Mouse (Mus musculus): ENCODE results near the gene Ppp1r27. TPM values are rescaled to one million over a fixed set of nuclear protein-coding genes. Genes with fewer than 3 reads are reported as not detected.
A peak's percentile ranks its signal among the peaks of the same experiment; 100 is the strongest.

The Ppp1r27 gene
- polyA plus RNA-seq, 1 experiment from 2014 or later: 0.47 TPM

GRCm38 (mm10) chr11:120547469-120547868 lies 3.5 kb downstream of the Ppp1r27 start:
- peaks cover 22% of the 10 kb centered on the region for H3K36me3 ChIP-seq (ENCODE audit: control insufficient read depth, insufficient read depth, low read length)
- no peaks in the 10 kb centered on the region for H3K9me3 ChIP-seq (ENCODE audit: control insufficient read depth, low read length)
- peaks cover 15% of the 10 kb centered on the region for H3K4me1 ChIP-seq (ENCODE audit: control insufficient read depth, insufficient read depth, low read length)
- no peaks in the 10 kb centered on the region for H3K27me3 ChIP-seq (ENCODE audit: control insufficient read depth, insufficient read depth, low read length)
- whole genome bisulfite sequencing: 72% methylated on average over 2 of the region's 2 CpGs
- H3K4me2 ChIP-seq (ENCODE audit: low read depth, severe bottlenecking): no peak overlapping the region
- no peak overlapping the region for H3K9ac ChIP-seq (ENCODE audit: low read length)
- H3K27ac ChIP-seq (replicated peaks; ENCODE audit: low read depth, low read length): no peak overlapping the region
- DNase-seq (ENCODE audit: low spot score): no peak
- H3K4me3 ChIP-seq (ENCODE audit: low read depth, low read length): no peak overlapping the region
- no peak for ATAC-seq (ENCODE audit: insufficient number of reproducible peaks, low FRiP score, low TSS enrichment, low read depth)

GRCm38 (mm10) chr11:120545964-120546363 lies 5.0 kb downstream of the Ppp1r27 start:
- WGBS: 96% methylated on average over 3 of the region's 3 CpGs
- Histone ChIP-seq H3K4me1 (ENCODE audit: control insufficient read depth, insufficient read depth, low read length) (peaks cover 15% of the 10 kb centered on the region), H3K27ac (replicated peaks; ENCODE audit: low read depth, low read length) (no peak overlapping the region), H3K4me3 (ENCODE audit: low read depth, low read length) (no peak overlapping the region), H3K4me2 (ENCODE audit: low read depth, severe bottlenecking) (no peak overlapping the region), H3K27me3 (ENCODE audit: control insufficient read depth, insufficient read depth, low read length) (no peaks in the 10 kb centered on the region), H3K36me3 (ENCODE audit: control insufficient read depth, insufficient read depth, low read length) (peaks cover 22% of the 10 kb centered on the region), H3K9ac (ENCODE audit: low read length) (no peak overlapping the region), H3K9me3 (ENCODE audit: control insufficient read depth, low read length) (no peaks in the 10 kb centered on the region)
- ATAC-seq (ENCODE audit: insufficient number of reproducible peaks, low FRiP score, low TSS enrichment, low read depth) (no peak), DNase-seq (ENCODE audit: low spot score) (no peak)

GRCm38 (mm10) chr11:120542376-120542775 lies 8.6 kb downstream of the Ppp1r27 start:
- Histone ChIP-seq H3K4me2 (ENCODE audit: low read depth, severe bottlenecking) (no peak overlapping the region), H3K4me1 (ENCODE audit: control insufficient read depth, insufficient read depth, low read length) (peaks cover 12% of the 10 kb centered on the region), H3K9me3 (ENCODE audit: control insufficient read depth, low read length) (no peaks in the 10 kb centered on the region), H3K9ac (ENCODE audit: low read length) (no peak overlapping the region), H3K27me3 (ENCODE audit: control insufficient read depth, insufficient read depth, low read length) (no peaks in the 10 kb centered on the region), H3K36me3 (ENCODE audit: control insufficient read depth, insufficient read depth, low read length) (peaks cover 22% of the 10 kb centered on the region), H3K27ac (replicated peaks; ENCODE audit: low read depth, low read length) (no peak overlapping the region), H3K4me3 (ENCODE audit: low read depth, low read length) (no peak overlapping the region)
- ATAC-seq (ENCODE audit: insufficient number of reproducible peaks, low FRiP score, low TSS enrichment, low read depth) (no peak), DNase-seq (ENCODE audit: low spot score) (no peak)
- 88% methylated on average over 6 of the region's 6 CpGs for WGBS

- no peak overlapping the region for H3K9ac ChIP-seq (ENCODE audit: low read length)
- no peak overlapping the region for H3K27ac ChIP-seq (replicated peaks; ENCODE audit: low read depth, low read length)
- H3K4me1 ChIP-seq (ENCODE audit: control insufficient read depth, insufficient read depth, low read length): peaks cover 12% of the 10 kb centered on the region
- peak; percentile 37 for DNase-seq (ENCODE audit: low spot score)
- H3K27me3 ChIP-seq (ENCODE audit: control insufficient read depth, insufficient read depth, low read length): no peaks in the 10 kb centered on the region
- no peak for ATAC-seq (ENCODE audit: insufficient number of reproducible peaks, low FRiP score, low TSS enrichment, low read depth)
- no peak overlapping the region for H3K4me2 ChIP-seq (ENCODE audit: low read depth, severe bottlenecking)
- peaks cover 22% of the 10 kb centered on the region for H3K36me3 ChIP-seq (ENCODE audit: control insufficient read depth, insufficient read depth, low read length)
- H3K4me3 ChIP-seq (ENCODE audit: low read depth, low read length): no peak overlapping the region
- H3K9me3 ChIP-seq (ENCODE audit: control insufficient read depth, low read length): no peaks in the 10 kb centered on the region
- 32% methylated on average over 4 of the region's 4 CpGs for WGBS
Observed at GRCm38 (mm10) chr11:120541907-120542306, 9.0 kb downstream of the Ppp1r27 start.

- Histone ChIP-seq H3K36me3 (ENCODE audit: control insufficient read depth, insufficient read depth, low read length) (peaks cover 16% of the 10 kb centered on the region), H3K9me3 (ENCODE audit: control insufficient read depth, low read length) (no peaks in the 10 kb centered on the region), H3K27ac (replicated peaks; ENCODE audit: low read depth, low read length) (peak overlapping the region; percentile 47; the same call in 1 of the 2 replicates), H3K27me3 (ENCODE audit: control insufficient read depth, insufficient read depth, low read length) (0 out of 2 replicates have a peak, but pooled peaks cover 4% of the 10 kb centered on the region), H3K4me1 (ENCODE audit: control insufficient read depth, insufficient read depth, low read length) (peaks cover 12% of the 10 kb centered on the region), H3K4me3 (ENCODE audit: low read depth, low read length) (no peak overlapping the region), H3K9ac (ENCODE audit: low read length) (peak overlapping the region; percentile 47), H3K4me2 (ENCODE audit: low read depth, severe bottlenecking) (peak overlapping the region; percentile 22; the same call in 1 of the 2 replicates)
- DNase-seq (ENCODE audit: low spot score) (peak; percentile 53), ATAC-seq (ENCODE audit: insufficient number of reproducible peaks, low FRiP score, low TSS enrichment, low read depth) (0 out of 2 replicates have a peak, but pooled peaks have one; percentile 44)
- 29% methylated on average over 10 of the region's 10 CpGs for WGBS
Observed at GRCm38 (mm10) chr11:120539285-120540014, 11.5 kb downstream of the Ppp1r27 start.

- DNase-seq (ENCODE audit: low spot score) (no peak), ATAC-seq (ENCODE audit: insufficient number of reproducible peaks, low FRiP score, low TSS enrichment, low read depth) (no peak)
- no peak overlapping the region for H3K27ac ChIP-seq (replicated peaks; ENCODE audit: low read depth, low read length)
- no peak overlapping the region for H3K9ac ChIP-seq (ENCODE audit: low read length)
- H3K27me3 ChIP-seq (ENCODE audit: control insufficient read depth, insufficient read depth, low read length): peaks cover 7% of the 10 kb centered on the region; the same call in 1 of the 2 replicates
- no peak overlapping the region for H3K4me3 ChIP-seq (ENCODE audit: low read depth, low read length)
- H3K36me3 ChIP-seq (ENCODE audit: control insufficient read depth, insufficient read depth, low read length): peaks cover 12% of the 10 kb centered on the region
- WGBS: 65% methylated on average over 8 of the region's 8 CpGs
- no peaks in the 10 kb centered on the region for H3K9me3 ChIP-seq (ENCODE audit: control insufficient read depth, low read length)
- H3K4me1 ChIP-seq (ENCODE audit: control insufficient read depth, insufficient read depth, low read length): peaks cover 12% of the 10 kb centered on the region
- H3K4me2 ChIP-seq (ENCODE audit: low read depth, severe bottlenecking): no peak overlapping the region; the same call in 1 of the 2 replicates
Observed at GRCm38 (mm10) chr11:120538955-120539284, 12.0 kb downstream of the Ppp1r27 start.

- Histone ChIP-seq H3K36me3 (ENCODE audit: control insufficient read depth, insufficient read depth, low read length) (peaks cover 8% of the 10 kb centered on the region), H3K27ac (replicated peaks; ENCODE audit: low read depth, low read length) (no peak overlapping the region), H3K9me3 (ENCODE audit: control insufficient read depth, low read length) (no peaks in the 10 kb centered on the region), H3K4me3 (ENCODE audit: low read depth, low read length) (no peak overlapping the region), H3K4me1 (ENCODE audit: control insufficient read depth, insufficient read depth, low read length) (peaks cover 12% of the 10 kb centered on the region), H3K4me2 (ENCODE audit: low read depth, severe bottlenecking) (no peak overlapping the region), H3K9ac (ENCODE audit: low read length) (no peak overlapping the region), H3K27me3 (ENCODE audit: control insufficient read depth, insufficient read depth, low read length) (peaks cover 7% of the 10 kb centered on the region; the same call in 1 of the 2 replicates)
- no peak for DNase-seq (ENCODE audit: low spot score)
- ATAC-seq (ENCODE audit: insufficient number of reproducible peaks, low FRiP score, low TSS enrichment, low read depth): no peak
- 88% methylated on average over 3 of the region's 3 CpGs for WGBS
Observed at GRCm38 (mm10) chr11:120538485-120538884, 12.4 kb downstream of the Ppp1r27 start.

- Histone ChIP-seq H3K27ac (replicated peaks; ENCODE audit: low read depth, low read length) (no peak overlapping the region), H3K9ac (ENCODE audit: low read length) (no peak overlapping the region), H3K9me3 (ENCODE audit: control insufficient read depth, low read length) (no peaks in the 10 kb centered on the region), H3K36me3 (ENCODE audit: control insufficient read depth, insufficient read depth, low read length) (no peaks in the 10 kb centered on the region), H3K4me2 (ENCODE audit: low read depth, severe bottlenecking) (no peak overlapping the region), H3K4me1 (ENCODE audit: control insufficient read depth, insufficient read depth, low read length) (peaks cover 15% of the 10 kb centered on the region), H3K4me3 (ENCODE audit: low read depth, low read length) (no peak overlapping the region), H3K27me3 (ENCODE audit: control insufficient read depth, insufficient read depth, low read length) (peaks cover 28% of the 10 kb centered on the region)
- ATAC-seq (ENCODE audit: insufficient number of reproducible peaks, low FRiP score, low TSS enrichment, low read depth) (no peak), DNase-seq (ENCODE audit: low spot score) (no peak)
- WGBS: 83% methylated on average over 3 of the region's 3 CpGs
Observed at GRCm38 (mm10) chr11:120535804-120536203, 15.1 kb downstream of the Ppp1r27 start.

Measured in limb, embryonic 11.5 days (tissue).